Mouse (Mus musculus): ENCODE data around the gene Themis2.

GRCm38 (mm10) chr4:132803212-132803611 is 7.0 kb upstream of the Themis2 start:
- TF ChIP-seq POLR2A (IDR thresholded peaks at IDR 0.05; ENCODE audit: low read depth, low read length), result no peak
- TF ChIP-seq CTCF (IDR thresholded peaks at IDR 0.05; ENCODE audit: extremely low read depth, insufficient read depth, insufficient read length, insufficient replicate concordance), result no peak
